Mouse (Mus musculus) cortical plate, adult 2 months (tissue): Measurements from ENCODE around the gene Rnf183. TPM values are rescaled to one million over a fixed set of nuclear protein-coding genes. Genes with fewer than 3 reads are reported as not detected.

Source experiments
- H3K27ac ChIP-seq: fragments of 200-500 bp; 2 replicates; pipeline ENCODE4 v1.5.1; 2012; ENCODE audit warnings: low read length, control low read depth, inconsistent platforms; ENCODE audit not compliant: insufficient read depth
- H3K4me1 ChIP-seq: fragments of 200-500 bp; 2 replicates; pipeline ENCODE4 v1.6.1; 2011; ENCODE audit warnings: low read length; ENCODE audit not compliant: control insufficient read depth, insufficient read depth
- H3K4me3 ChIP-seq: fragments of 200-500 bp; 2 replicates; pipeline ENCODE4 v1.5.1; 2011; ENCODE audit warnings: mild to moderate bottlenecking, low read length, control low read depth; ENCODE audit not compliant: insufficient read depth
- CTCF ChIP-seq: fragments of 200-500 bp; IDR thresholded peaks from 2 replicates; pipeline ENCODE4 v1.5.1; 2011; ENCODE audit warnings: mild to moderate bottlenecking, control low read depth, low read length; ENCODE audit not compliant: insufficient read depth; ENCODE audit errors: extremely low read depth
- POLR2A ChIP-seq: fragments of 200-500 bp; IDR thresholded peaks from 2 replicates; pipeline ENCODE4 v1.6.1; 2011; ENCODE audit warnings: mild to moderate bottlenecking, low read length, control low read depth; ENCODE audit not compliant: insufficient read depth; ENCODE audit errors: extremely low read depth
- polyA plus RNA-seq: library from polyadenylated mRNA; depleted of rRNA; stranded (reverse); fragments of >200 nt; gene quantifications from 2 replicates; pipeline ENCODE4 v1.2.3, GENCODE M21; 2012

Rnf183 gene
- polyA plus RNA-seq, 1 experiment: 0.15 TPM

DNA sequence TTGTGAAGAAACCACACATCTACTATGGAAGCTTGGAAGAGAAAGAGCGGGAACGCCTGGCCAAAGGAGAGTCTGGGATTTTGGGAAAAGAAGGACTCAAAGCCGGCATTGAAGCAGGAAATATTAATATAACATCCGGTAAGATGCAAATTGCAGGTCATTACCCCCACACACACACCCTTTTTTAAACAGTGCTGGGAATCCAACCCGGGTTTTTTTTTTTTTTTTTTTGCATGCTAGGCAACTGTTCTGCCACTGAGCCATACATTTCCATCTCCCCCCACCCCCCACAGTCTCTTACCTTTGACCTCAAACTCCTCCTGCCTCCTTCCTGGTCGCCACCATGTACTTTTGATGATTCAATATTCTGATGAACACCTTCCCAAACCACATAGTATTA lies 25.4 kb downstream of the Rnf183 start:
- no peaks in the 10 kb centered on the region; the same call in 1 of the 2 replicates for H3K4me1 ChIP-seq
- no peak for TF ChIP-seq CTCF
- TF ChIP-seq POLR2A: no peak
- H3K27ac ChIP-seq: no peak overlapping the region
- H3K4me3 ChIP-seq: no peak overlapping the region; the same call in 1 of the 2 replicates

DNA sequence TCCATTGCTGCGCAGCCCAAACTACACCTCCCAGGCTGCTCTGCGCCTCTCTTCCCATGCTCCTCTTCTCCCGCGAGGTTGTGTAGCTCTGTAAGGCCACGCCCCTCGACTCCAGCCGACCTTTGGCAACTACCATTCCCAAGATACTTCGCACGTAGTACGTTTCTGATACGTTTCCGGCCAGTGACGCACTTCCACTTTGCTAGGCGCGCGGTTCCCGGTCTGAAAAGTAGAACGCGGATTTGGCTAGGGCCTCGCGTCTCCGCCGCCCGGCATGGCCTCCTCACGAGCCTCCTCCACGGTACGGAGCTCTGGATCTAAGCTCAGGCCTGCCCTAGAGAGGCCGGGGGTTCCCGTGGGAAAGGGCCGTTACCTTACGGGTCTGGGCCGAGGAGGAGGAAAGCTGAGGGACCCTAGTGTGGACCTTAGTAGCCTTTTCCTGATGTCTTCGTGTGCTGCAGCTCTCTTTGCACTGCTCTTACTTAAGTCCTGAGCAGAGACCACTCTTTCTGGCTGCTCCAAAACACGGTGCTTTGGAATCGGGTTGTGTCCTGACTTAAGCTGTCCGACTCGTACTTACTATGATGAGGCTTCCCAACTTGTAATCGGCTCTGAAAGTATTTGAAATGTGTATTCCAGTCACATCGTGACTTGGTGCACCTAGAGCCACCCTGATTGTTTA lies 26.3 kb downstream of the Rnf183 start, which contains the start of the genes Cdc26 and Prpf4:
TSS of gene Cdc26 (minus strand) at position 42 of the 682 bp plus-strand sequence.
TSS of gene Prpf4 (plus strand) at position 197 of the 682 bp plus-strand sequence.
- H3K27ac ChIP-seq: peak within 1 kb of the TSS; percentile 8; the same call in 1 of the 2 replicates
- TF ChIP-seq CTCF (no peak), POLR2A (peak; percentile 60)
- no peaks in the 10 kb centered on the region; the same call in 1 of the 2 replicates for H3K4me1 ChIP-seq
- H3K4me3 ChIP-seq: peak within 1 kb of the TSS; percentile 75

GRCm38 (mm10) chr4:62407730-62408582 lies 27.1 kb downstream of the Rnf183 start:
- Histone ChIP-seq H3K27ac (peak overlapping the region; percentile 4; the same call in 1 of the 2 replicates), H3K4me3 (peak overlapping the region; percentile 75), H3K4me1 (no peaks in the 10 kb centered on the region; the same call in 1 of the 2 replicates)
- TF ChIP-seq POLR2A (no peak), CTCF (peak; percentile 35)

DNA sequence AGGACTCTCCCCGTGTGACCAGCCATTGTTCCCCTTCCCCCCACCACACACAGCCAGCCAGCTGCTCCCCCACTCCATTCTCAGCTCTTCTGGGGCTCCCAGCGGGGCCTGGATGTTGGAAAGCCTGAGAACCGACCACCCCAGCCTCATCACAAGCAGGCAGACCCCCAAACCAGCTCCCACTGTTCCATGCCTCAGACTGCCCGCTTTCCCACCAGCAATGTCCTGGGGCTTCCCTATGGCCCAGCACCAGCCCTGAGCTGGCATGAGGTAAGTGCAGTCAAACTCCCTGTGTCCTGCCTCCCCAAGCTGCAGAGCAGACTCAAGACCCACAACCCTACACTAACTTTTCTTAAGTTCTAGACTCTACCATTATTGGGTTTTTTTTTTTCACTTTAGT lies 28.9 kb downstream of the Rnf183 start:
- no peak for TF ChIP-seq POLR2A
- no peak for TF ChIP-seq CTCF
- H3K4me3 ChIP-seq: no peak overlapping the region
- no peak overlapping the region for H3K27ac ChIP-seq
- H3K4me1 ChIP-seq: no peaks in the 10 kb centered on the region; the same call in 1 of the 2 replicates

GRCm38 (mm10) chr4:62398956-62399355 lies 36.1 kb downstream of the Rnf183 start:
- Histone ChIP-seq H3K27ac (no peak overlapping the region), H3K4me3 (no peak overlapping the region), H3K4me1 (peaks cover 2% of the 10 kb centered on the region; the same call in 1 of the 2 replicates)
- TF ChIP-seq POLR2A (no peak), CTCF (no peak)

- TF ChIP-seq CTCF (no peak), POLR2A (no peak)
- Histone ChIP-seq H3K27ac (no peak overlapping the region), H3K4me1 (peaks cover 2% of the 10 kb centered on the region; the same call in 1 of the 2 replicates), H3K4me3 (no peak overlapping the region)
Observed at GRCm38 (mm10) chr4:62397616-62398365, 37.3 kb downstream of the Rnf183 start.

GRCm38 (mm10) chr4:62395806-62396205 lies 39.2 kb downstream of the Rnf183 start:
- no peak overlapping the region for H3K27ac ChIP-seq
- H3K4me3 ChIP-seq: no peak overlapping the region
- H3K4me1 ChIP-seq: peaks cover 2% of the 10 kb centered on the region; the same call in 1 of the 2 replicates
- TF ChIP-seq POLR2A: no peak
- no peak for TF ChIP-seq CTCF

DNA sequence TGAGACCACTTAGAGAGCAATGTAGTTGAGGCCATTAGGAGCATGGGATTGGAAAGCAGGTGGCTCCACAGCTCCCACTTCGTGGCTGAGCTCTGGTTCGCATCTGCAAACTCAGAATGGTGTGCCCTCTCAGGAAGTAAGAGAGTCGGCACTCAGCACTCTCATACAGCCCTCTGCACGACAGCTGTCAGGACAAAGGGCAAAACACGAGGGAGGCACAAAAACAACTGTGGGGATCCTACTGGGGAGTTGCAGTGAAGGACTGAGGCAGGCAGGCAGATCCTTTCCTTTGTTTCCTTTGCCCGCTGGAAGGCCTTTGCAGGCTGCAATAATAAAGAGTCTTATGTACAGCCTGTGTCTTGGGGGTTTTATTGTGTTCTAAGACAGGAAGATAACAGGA lies 41.6 kb downstream of the Rnf183 start:
- Histone ChIP-seq H3K4me1 (peaks cover 2% of the 10 kb centered on the region; the same call in 1 of the 2 replicates), H3K4me3 (no peak overlapping the region), H3K27ac (no peak overlapping the region)
- TF ChIP-seq CTCF: no peak
- no peak for TF ChIP-seq POLR2A

GRCm38 (mm10) chr4:62391892-62392291 lies 43.2 kb downstream of the Rnf183 start:
- Histone ChIP-seq H3K27ac (no peak overlapping the region), H3K4me1 (no peaks in the 10 kb centered on the region)
- TF ChIP-seq CTCF: no peak
- TF ChIP-seq POLR2A: no peak

More at GRCm38 (mm10) chr4:62391892-62392291, 43.2 kb downstream of the Rnf183 start:
- H3K4me3 ChIP-seq: no peak overlapping the region
